Mouse (Mus musculus): ENCODE results near the gene Uxs1.

DNA sequence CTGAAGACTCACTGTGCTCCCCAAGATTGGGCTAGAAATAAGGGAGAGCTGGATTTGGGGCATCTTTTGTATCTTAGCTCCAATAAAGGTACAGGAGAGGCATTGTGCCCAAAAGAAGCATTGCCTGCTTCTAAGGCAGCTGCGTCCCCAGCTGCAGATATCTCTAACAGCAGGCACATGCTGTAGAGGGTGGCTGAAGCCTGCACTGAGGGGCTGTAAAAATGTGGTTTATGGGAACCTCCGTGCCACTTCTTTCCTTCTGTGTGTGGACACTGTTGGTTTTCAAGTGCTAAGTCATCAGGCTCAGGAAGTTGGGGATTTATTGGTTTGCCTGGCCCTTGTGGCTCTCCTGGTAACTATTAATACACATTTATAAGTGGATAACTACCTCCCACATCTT, 108.8 kb downstream of the Uxs1 start:
- TF ChIP-seq CTCF (IDR thresholded peaks at IDR 0.05; ENCODE audit: low read depth) (no peak), EP300 (IDR thresholded peaks at IDR 0.05; ENCODE audit: low read depth) (no peak)

Data from liver, embryonic 14.5 days (tissue).